Mouse (Mus musculus): ENCODE results near the gene Papola. TPM values are rescaled to one million over a fixed set of nuclear protein-coding genes. Genes with fewer than 3 reads are reported as not detected.

Papola gene
- polyA plus RNA-seq, 1 experiment, result 57.7 TPM

GRCm38 (mm10) chr12:105798001-105798400 is 13.5 kb downstream of the Papola start:
- H3K27me3 ChIP-seq (replicated peaks; ENCODE audit: control insufficient read depth, insufficient read depth, low read length), result no peaks in the 10 kb centered on the region
- no peak overlapping the region for H3K4me3 ChIP-seq (ENCODE audit: insufficient read depth, low read depth, low read length)
- no peak for TF ChIP-seq CTCF (conservative IDR thresholded peaks at IDR 0.05; ENCODE audit: insufficient read depth, insufficient read length, low read depth, low read length)
- TF ChIP-seq POLR2A (IDR thresholded peaks at IDR 0.05; ENCODE audit: low read depth, low read length), result no peak
- H3K36me3 ChIP-seq (ENCODE audit: control insufficient read depth, insufficient read depth, low read length), result no peaks in the 10 kb centered on the region
- no peak for DNase-seq
- H3K27ac ChIP-seq (ENCODE audit: insufficient read depth, low read depth, low read length), result no peak overlapping the region
- H3K4me1 ChIP-seq (ENCODE audit: control insufficient read depth, insufficient read depth, low read length), result peaks cover 2% of the 10 kb centered on the region; the same call in 1 of the 2 replicates

GRCm38 (mm10) chr12:105805790-105806189 is 21.3 kb downstream of the Papola start:
- TF ChIP-seq CTCF (conservative IDR thresholded peaks at IDR 0.05; ENCODE audit: insufficient read depth, insufficient read length, low read depth, low read length) (no peak), POLR2A (IDR thresholded peaks at IDR 0.05; ENCODE audit: low read depth, low read length) (no peak)
- peaks cover 11% of the 10 kb centered on the region for H3K36me3 ChIP-seq (ENCODE audit: control insufficient read depth, insufficient read depth, low read length)
- no peak overlapping the region for H3K27ac ChIP-seq (ENCODE audit: insufficient read depth, low read depth, low read length)
- H3K4me3 ChIP-seq (ENCODE audit: insufficient read depth, low read depth, low read length), result no peak overlapping the region
- 81% methylated on average over 3 of the region's 3 CpGs for WGBS
- no peaks in the 10 kb centered on the region for H3K4me1 ChIP-seq (ENCODE audit: control insufficient read depth, insufficient read depth, low read length)
- no peak for DNase-seq
- no peaks in the 10 kb centered on the region for H3K27me3 ChIP-seq (replicated peaks; ENCODE audit: control insufficient read depth, insufficient read depth, low read length)

- no peaks in the 10 kb centered on the region for H3K27me3 ChIP-seq (replicated peaks; ENCODE audit: control insufficient read depth, insufficient read depth, low read length)
- no peak for DNase-seq
- peaks cover 14% of the 10 kb centered on the region for H3K36me3 ChIP-seq (ENCODE audit: control insufficient read depth, insufficient read depth, low read length)
- H3K4me3 ChIP-seq (ENCODE audit: insufficient read depth, low read depth, low read length), result no peak overlapping the region
- WGBS, result 92% methylated on average over 3 of the region's 3 CpGs
- no peaks in the 10 kb centered on the region for H3K4me1 ChIP-seq (ENCODE audit: control insufficient read depth, insufficient read depth, low read length)
- no peak for TF ChIP-seq CTCF (conservative IDR thresholded peaks at IDR 0.05; ENCODE audit: insufficient read depth, insufficient read length, low read depth, low read length)
- TF ChIP-seq POLR2A (IDR thresholded peaks at IDR 0.05; ENCODE audit: low read depth, low read length), result no peak
- no peak overlapping the region for H3K27ac ChIP-seq (ENCODE audit: insufficient read depth, low read depth, low read length)
Observed at GRCm38 (mm10) chr12:105806205-105806604, 21.7 kb downstream of the Papola start.

GRCm38 (mm10) chr12:105807416-105807815 is 22.9 kb downstream of the Papola start:
- H3K36me3 ChIP-seq (ENCODE audit: control insufficient read depth, insufficient read depth, low read length), result peaks cover 17% of the 10 kb centered on the region
- 72% methylated on average over 7 of the region's 7 CpGs for WGBS
- no peaks in the 10 kb centered on the region for H3K27me3 ChIP-seq (replicated peaks; ENCODE audit: control insufficient read depth, insufficient read depth, low read length)
- TF ChIP-seq CTCF (conservative IDR thresholded peaks at IDR 0.05; ENCODE audit: insufficient read depth, insufficient read length, low read depth, low read length) (no peak), POLR2A (IDR thresholded peaks at IDR 0.05; ENCODE audit: low read depth, low read length) (no peak)
- H3K27ac ChIP-seq (ENCODE audit: insufficient read depth, low read depth, low read length), result no peak overlapping the region
- no peak overlapping the region for H3K4me3 ChIP-seq (ENCODE audit: insufficient read depth, low read depth, low read length)
- no peak for DNase-seq
- H3K4me1 ChIP-seq (ENCODE audit: control insufficient read depth, insufficient read depth, low read length), result no peaks in the 10 kb centered on the region

GRCm38 (mm10) chr12:105808945-105809344 is 24.5 kb downstream of the Papola start:
- TF ChIP-seq CTCF (conservative IDR thresholded peaks at IDR 0.05; ENCODE audit: insufficient read depth, insufficient read length, low read depth, low read length), result no peak
- TF ChIP-seq POLR2A (IDR thresholded peaks at IDR 0.05; ENCODE audit: low read depth, low read length), result no peak
- no peak for DNase-seq

GRCm38 (mm10) chr12:105810608-105811007 is 26.1 kb downstream of the Papola start:
- WGBS, result 79% methylated on average over 6 of the region's 6 CpGs
- peaks cover 20% of the 10 kb centered on the region for H3K36me3 ChIP-seq (ENCODE audit: control insufficient read depth, insufficient read depth, low read length)
- H3K4me1 ChIP-seq (ENCODE audit: control insufficient read depth, insufficient read depth, low read length), result no peaks in the 10 kb centered on the region
- TF ChIP-seq POLR2A (IDR thresholded peaks at IDR 0.05; ENCODE audit: low read depth, low read length) (no peak), CTCF (conservative IDR thresholded peaks at IDR 0.05; ENCODE audit: insufficient read depth, insufficient read length, low read depth, low read length) (no peak)
- H3K4me3 ChIP-seq (ENCODE audit: insufficient read depth, low read depth, low read length), result no peak overlapping the region
- no peak for DNase-seq
- H3K27me3 ChIP-seq (replicated peaks; ENCODE audit: control insufficient read depth, insufficient read depth, low read length), result no peaks in the 10 kb centered on the region
- H3K27ac ChIP-seq (ENCODE audit: insufficient read depth, low read depth, low read length), result no peak overlapping the region

More at GRCm38 (mm10) chr12:105808945-105809344, 24.5 kb downstream of the Papola start:
- H3K27ac ChIP-seq (ENCODE audit: insufficient read depth, low read depth, low read length), result no peak overlapping the region
- H3K36me3 ChIP-seq (ENCODE audit: control insufficient read depth, insufficient read depth, low read length), result peaks cover 18% of the 10 kb centered on the region
- H3K4me1 ChIP-seq (ENCODE audit: control insufficient read depth, insufficient read depth, low read length), result no peaks in the 10 kb centered on the region
- no peaks in the 10 kb centered on the region for H3K27me3 ChIP-seq (replicated peaks; ENCODE audit: control insufficient read depth, insufficient read depth, low read length)
- H3K4me3 ChIP-seq (ENCODE audit: insufficient read depth, low read depth, low read length), result no peak overlapping the region
- WGBS, result 22% methylated on average over 3 of the region's 3 CpGs

- H3K36me3 ChIP-seq (ENCODE audit: control insufficient read depth, insufficient read depth, low read length), result peaks cover 19% of the 10 kb centered on the region
Observed at GRCm38 (mm10) chr12:105813957-105814356, 29.5 kb downstream of the Papola start.

More at GRCm38 (mm10) chr12:105813957-105814356, 29.5 kb downstream of the Papola start:
- Histone ChIP-seq H3K27me3 (replicated peaks; ENCODE audit: control insufficient read depth, insufficient read depth, low read length) (no peaks in the 10 kb centered on the region), H3K4me3 (ENCODE audit: insufficient read depth, low read depth, low read length) (no peak overlapping the region), H3K27ac (ENCODE audit: insufficient read depth, low read depth, low read length) (no peak overlapping the region), H3K4me1 (ENCODE audit: control insufficient read depth, insufficient read depth, low read length) (no peaks in the 10 kb centered on the region)
- TF ChIP-seq POLR2A (IDR thresholded peaks at IDR 0.05; ENCODE audit: low read depth, low read length) (no peak), CTCF (conservative IDR thresholded peaks at IDR 0.05; ENCODE audit: insufficient read depth, insufficient read length, low read depth, low read length) (no peak)
- no peak for DNase-seq
- WGBS, result 83% methylated on average over 6 of the region's 6 CpGs
